Mouse (Mus musculus) thymus, adult 2 months (tissue): ENCODE results near the gene Slc41a3.

Experiments used
- CTCF ChIP-seq: fragments of 200-500 bp; IDR thresholded peaks from 2 replicates; pipeline ENCODE4 v1.5.1; 2012; ENCODE audit warnings: mild to moderate bottlenecking, control low read depth, low read length, moderate library complexity, borderline replicate concordance; ENCODE audit not compliant: control insufficient read depth, poor library complexity, insufficient read depth; ENCODE audit errors: extremely low read depth
- POLR2A ChIP-seq: fragments of 200-500 bp; IDR thresholded peaks from 2 replicates; pipeline ENCODE4 v1.6.1; 2012; ENCODE audit warnings: mild to moderate bottlenecking, low read length, control low read depth, moderate library complexity; ENCODE audit not compliant: control insufficient read depth, poor library complexity, insufficient read depth; ENCODE audit errors: extremely low read depth

GRCm38 (mm10) chr6:90683831-90684532 lies 79.5 kb downstream of the Slc41a3 start:
- TF ChIP-seq CTCF (no peak), POLR2A (no peak)
